Mouse (Mus musculus): ENCODE measurements at regions not wholly inside any gene's neighbourhood (a gene's known extent, or its start where the extent isn't known, plus 50 kb on each side); places are given as distances from the start of the nearest gene placed in this dataset.
"Not testable (repeated sequence)": the region's sequence is repeated elsewhere in the genome, so short reads cannot be mapped to it uniquely, and the experiment has no call there.

GRCm38 (mm10) chr12:70668158-70668557 is 157.2 kb upstream of the Frmd6 start:
- WGBS: 95% methylated on average over 7 of the region's 8 CpGs
- H3K9ac ChIP-seq (replicated peaks); H3K9me3 ChIP-seq; H3K27me3 ChIP-seq; ATAC-seq (ENCODE audit: insufficient number of reproducible peaks, insufficient read depth, low FRiP score, low TSS enrichment, low read depth); H3K36me3 ChIP-seq; H3K4me1 ChIP-seq (replicated peaks); H3K27ac ChIP-seq; H3K4me2 ChIP-seq; H3K4me3 ChIP-seq (replicated peaks): not testable (repeated sequence)

GRCm38 (mm10) chr12:70672115-70672514 is 153.2 kb upstream of the Frmd6 start:
- WGBS: 84% methylated on average over 7 of the region's 7 CpGs
- no peak for ATAC-seq (ENCODE audit: insufficient number of reproducible peaks, insufficient read depth, low FRiP score, low TSS enrichment, low read depth)
- H3K4me1 ChIP-seq (replicated peaks): peaks cover 20% of the 10 kb centered on the region
- H3K9ac ChIP-seq (replicated peaks): no peak overlapping the region
- no peaks in the 10 kb centered on the region for H3K9me3 ChIP-seq
- no peak overlapping the region for H3K4me2 ChIP-seq
- no peaks in the 10 kb centered on the region for H3K36me3 ChIP-seq
- H3K4me3 ChIP-seq (replicated peaks): no peak overlapping the region
- H3K27me3 ChIP-seq: no peaks in the 10 kb centered on the region
- no peak overlapping the region for H3K27ac ChIP-seq

GRCm38 (mm10) chr12:70673188-70673587 is 152.1 kb upstream of the Frmd6 start:
- Histone ChIP-seq H3K9me3 (no peaks in the 10 kb centered on the region), H3K27ac (no peak overlapping the region), H3K4me2 (no peak overlapping the region), H3K4me3 (replicated peaks) (no peak overlapping the region), H3K4me1 (replicated peaks) (peaks cover 20% of the 10 kb centered on the region), H3K36me3 (no peaks in the 10 kb centered on the region), H3K9ac (replicated peaks) (no peak overlapping the region), H3K27me3 (no peaks in the 10 kb centered on the region)
- WGBS: 41% methylated on average over 11 of the region's 11 CpGs
- no peak for ATAC-seq (ENCODE audit: insufficient number of reproducible peaks, insufficient read depth, low FRiP score, low TSS enrichment, low read depth)

GRCm38 (mm10) chr12:70674144-70674543 is 151.2 kb upstream of the Frmd6 start:
- ATAC-seq (ENCODE audit: insufficient number of reproducible peaks, insufficient read depth, low FRiP score, low TSS enrichment, low read depth): no peak
- no peaks in the 10 kb centered on the region for H3K27me3 ChIP-seq
- H3K27ac ChIP-seq: 0 out of 2 replicates have a peak overlapping the region, but pooled peaks have one; percentile 35
- peaks cover 20% of the 10 kb centered on the region for H3K4me1 ChIP-seq (replicated peaks)
- WGBS: 85% methylated on average over 2 of the region's 2 CpGs
- H3K9me3 ChIP-seq: no peaks in the 10 kb centered on the region
- H3K4me2 ChIP-seq: no peak overlapping the region
- H3K36me3 ChIP-seq: no peaks in the 10 kb centered on the region
- H3K4me3 ChIP-seq (replicated peaks): no peak overlapping the region
- H3K9ac ChIP-seq (replicated peaks): no peak overlapping the region

- H3K27ac ChIP-seq: no peak overlapping the region
- ATAC-seq (ENCODE audit: insufficient number of reproducible peaks, insufficient read depth, low FRiP score, low TSS enrichment, low read depth): no peak
- peaks cover 24% of the 10 kb centered on the region for H3K4me1 ChIP-seq (replicated peaks)
- WGBS: 83% methylated on average over 6 of the region's 6 CpGs
- no peaks in the 10 kb centered on the region for H3K36me3 ChIP-seq
- H3K4me2 ChIP-seq: no peak overlapping the region
- no peak overlapping the region for H3K4me3 ChIP-seq (replicated peaks)
- no peaks in the 10 kb centered on the region for H3K27me3 ChIP-seq
- H3K9ac ChIP-seq (replicated peaks): no peak overlapping the region
- H3K9me3 ChIP-seq: no peaks in the 10 kb centered on the region
Measured at GRCm38 (mm10) chr12:70675846-70676245, 149.5 kb upstream of the Frmd6 start.

- Histone ChIP-seq H3K9me3 (no peaks in the 10 kb centered on the region), H3K9ac (replicated peaks) (no peak overlapping the region), H3K4me3 (replicated peaks) (no peak overlapping the region), H3K4me1 (replicated peaks) (peaks cover 21% of the 10 kb centered on the region; the same call in 1 of the 2 replicates), H3K36me3 (no peaks in the 10 kb centered on the region), H3K27me3 (no peaks in the 10 kb centered on the region), H3K27ac (no peak overlapping the region), H3K4me2 (no peak overlapping the region; the same call in 1 of the 2 replicates)
- 65% methylated on average over 20 of the region's 20 CpGs for WGBS
- ATAC-seq (ENCODE audit: insufficient number of reproducible peaks, insufficient read depth, low FRiP score, low TSS enrichment, low read depth): peak; percentile 26; the same call in 1 of the 2 replicates
Measured at GRCm38 (mm10) chr12:70679701-70680425, 145.5 kb upstream of the Frmd6 start.

- H3K27me3 ChIP-seq: no peaks in the 10 kb centered on the region
- 81% methylated on average over 8 of the region's 8 CpGs for WGBS
- H3K36me3 ChIP-seq: no peaks in the 10 kb centered on the region
- H3K9me3 ChIP-seq: no peaks in the 10 kb centered on the region
- ATAC-seq (ENCODE audit: insufficient number of reproducible peaks, insufficient read depth, low FRiP score, low TSS enrichment, low read depth): no peak
- H3K4me1 ChIP-seq (replicated peaks): peaks cover 27% of the 10 kb centered on the region
- no peak overlapping the region for H3K4me3 ChIP-seq (replicated peaks)
- H3K27ac ChIP-seq: no peak overlapping the region
- H3K4me2 ChIP-seq: no peak overlapping the region
- H3K9ac ChIP-seq (replicated peaks): no peak overlapping the region
Measured at GRCm38 (mm10) chr12:70681407-70681990, 143.8 kb upstream of the Frmd6 start.

GRCm38 (mm10) chr12:70684354-70684753 is 141.0 kb upstream of the Frmd6 start:
- H3K9ac ChIP-seq (replicated peaks): no peak overlapping the region
- no peak overlapping the region for H3K27ac ChIP-seq
- H3K9me3 ChIP-seq: no peaks in the 10 kb centered on the region
- no peak overlapping the region for H3K4me2 ChIP-seq
- peaks cover 42% of the 10 kb centered on the region for H3K4me1 ChIP-seq (replicated peaks)
- no peak for ATAC-seq (ENCODE audit: insufficient number of reproducible peaks, insufficient read depth, low FRiP score, low TSS enrichment, low read depth)
- no peak overlapping the region for H3K4me3 ChIP-seq (replicated peaks)
- H3K36me3 ChIP-seq: no peaks in the 10 kb centered on the region
- 89% methylated on average over 9 of the region's 9 CpGs for WGBS
- no peaks in the 10 kb centered on the region for H3K27me3 ChIP-seq

GRCm38 (mm10) chr12:70685432-70685831 is 139.9 kb upstream of the Frmd6 start:
- Histone ChIP-seq H3K9ac (replicated peaks) (no peak overlapping the region), H3K4me1 (replicated peaks) (peaks cover 37% of the 10 kb centered on the region), H3K36me3 (no peaks in the 10 kb centered on the region), H3K4me2 (no peak overlapping the region), H3K27ac (no peak overlapping the region), H3K9me3 (no peaks in the 10 kb centered on the region), H3K4me3 (replicated peaks) (no peak overlapping the region), H3K27me3 (no peaks in the 10 kb centered on the region)
- WGBS: 75% methylated on average over 10 of the region's 10 CpGs
- no peak for ATAC-seq (ENCODE audit: insufficient number of reproducible peaks, insufficient read depth, low FRiP score, low TSS enrichment, low read depth)

- no peaks in the 10 kb centered on the region for H3K36me3 ChIP-seq
- no peaks in the 10 kb centered on the region for H3K9me3 ChIP-seq
- H3K27me3 ChIP-seq: no peaks in the 10 kb centered on the region
- 93% methylated on average over 10 of the region's 10 CpGs for WGBS
- no peak overlapping the region for H3K9ac ChIP-seq (replicated peaks)
- ATAC-seq (ENCODE audit: insufficient number of reproducible peaks, insufficient read depth, low FRiP score, low TSS enrichment, low read depth): no peak
- H3K4me2 ChIP-seq: no peak overlapping the region
- no peak overlapping the region for H3K27ac ChIP-seq
- H3K4me3 ChIP-seq (replicated peaks): no peak overlapping the region
- peaks cover 30% of the 10 kb centered on the region for H3K4me1 ChIP-seq (replicated peaks)
Measured at GRCm38 (mm10) chr12:70686337-70686736, 139.0 kb upstream of the Frmd6 start.

- H3K4me1 ChIP-seq (replicated peaks): peaks cover 25% of the 10 kb centered on the region
- H3K9ac ChIP-seq (replicated peaks): no peak overlapping the region
- no peak overlapping the region for H3K4me3 ChIP-seq (replicated peaks)
- H3K4me2 ChIP-seq: no peak overlapping the region
- H3K27ac ChIP-seq: no peak overlapping the region
- H3K36me3 ChIP-seq: no peaks in the 10 kb centered on the region
- H3K27me3 ChIP-seq: no peaks in the 10 kb centered on the region
- H3K9me3 ChIP-seq: no peaks in the 10 kb centered on the region
- ATAC-seq (ENCODE audit: insufficient number of reproducible peaks, insufficient read depth, low FRiP score, low TSS enrichment, low read depth): no peak
- WGBS: 75% methylated on average over 12 of the region's 12 CpGs
Measured at GRCm38 (mm10) chr12:70686971-70687370, 138.3 kb upstream of the Frmd6 start.

- H3K27me3 ChIP-seq: no peaks in the 10 kb centered on the region
- no peak for ATAC-seq (ENCODE audit: insufficient number of reproducible peaks, insufficient read depth, low FRiP score, low TSS enrichment, low read depth)
- H3K36me3 ChIP-seq: no peaks in the 10 kb centered on the region
- H3K4me1 ChIP-seq (replicated peaks): 0 out of 2 replicates have a peak, but pooled peaks cover 7% of the 10 kb centered on the region
- H3K27ac ChIP-seq: no peak overlapping the region
- no peaks in the 10 kb centered on the region for H3K9me3 ChIP-seq
- no peak overlapping the region for H3K4me3 ChIP-seq (replicated peaks)
- H3K9ac ChIP-seq (replicated peaks): no peak overlapping the region
- 82% methylated on average over 5 of the region's 5 CpGs for WGBS
- H3K4me2 ChIP-seq: no peak overlapping the region
Measured at GRCm38 (mm10) chr12:70695162-70695561, 130.2 kb upstream of the Frmd6 start.
